Mouse (Mus musculus): Measurements from ENCODE around the gene Gm10778. TPM values are rescaled to one million over a fixed set of nuclear protein-coding genes. Genes with fewer than 3 reads are reported as not detected.

The Gm10778 gene
- polyA plus RNA-seq, 1 experiment from 2014 or later, result 5.3 TPM

DNA sequence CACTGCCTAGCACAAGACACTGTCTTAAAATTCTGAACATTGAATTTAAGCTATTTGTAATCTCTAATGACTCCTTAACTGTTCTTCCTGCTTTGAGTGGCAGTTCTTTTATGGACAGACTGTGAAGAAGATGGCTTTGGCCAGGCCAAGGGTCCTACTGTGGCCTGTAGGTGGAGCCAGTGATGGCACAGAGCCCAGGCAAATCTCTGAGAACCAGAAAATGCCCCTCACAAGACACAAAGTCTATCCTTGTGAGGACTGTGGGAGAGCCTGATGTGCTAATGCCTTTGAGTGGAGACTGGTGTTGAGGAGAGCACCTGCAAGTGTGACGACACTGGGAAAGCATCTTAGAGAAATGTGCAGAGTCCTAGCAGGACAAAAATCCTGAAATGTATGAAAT is 40.6 kb upstream of the Gm10778 start:
- Histone ChIP-seq H3K4me3 (no peak overlapping the region), H3K27me3 (no peaks in the 10 kb centered on the region), H3K27ac (no peak overlapping the region), H3K4me1 (peaks cover 24% of the 10 kb centered on the region), H3K36me3 (0 out of 2 replicates have a peak, but pooled peaks cover 10% of the 10 kb centered on the region), H3K4me2 (replicated peaks) (no peak overlapping the region), H3K9ac (no peak overlapping the region), H3K9me3 (peaks cover 8% of the 10 kb centered on the region)
- no peak for ATAC-seq (ENCODE audit: low FRiP score, low read depth)
- WGBS, result 94% methylated on average over 1 of the region's 1 CpGs

DNA sequence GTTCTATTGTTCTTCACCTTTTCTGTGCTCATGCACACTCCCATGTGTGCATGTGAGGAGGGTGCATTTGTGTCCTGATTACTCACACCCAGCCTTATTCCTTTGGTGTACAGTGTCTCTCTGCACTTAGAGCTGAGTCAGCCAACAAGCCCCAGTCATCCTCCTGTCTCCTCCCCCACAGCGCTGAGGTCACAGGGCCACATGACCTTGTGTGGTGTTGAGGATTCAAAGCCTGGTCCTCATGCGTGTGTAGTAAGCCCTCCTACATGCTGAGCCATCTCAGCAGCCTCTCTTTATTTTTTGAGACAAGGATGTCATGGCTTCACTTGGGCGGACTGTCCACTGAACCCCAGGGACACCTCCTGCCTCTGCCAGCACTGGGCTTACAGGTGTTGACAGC is 36.1 kb upstream of the Gm10778 start:
- Histone ChIP-seq H3K9me3 (peaks cover 8% of the 10 kb centered on the region), H3K4me1 (peaks cover 19% of the 10 kb centered on the region), H3K9ac (no peak overlapping the region), H3K36me3 (0 out of 2 replicates have a peak, but pooled peaks cover 8% of the 10 kb centered on the region), H3K4me3 (no peak overlapping the region), H3K4me2 (replicated peaks) (no peak overlapping the region), H3K27ac (no peak overlapping the region), H3K27me3 (no peaks in the 10 kb centered on the region)
- ATAC-seq (ENCODE audit: low FRiP score, low read depth), result no peak
- WGBS, result 73% methylated on average over 3 of the region's 3 CpGs

DNA sequence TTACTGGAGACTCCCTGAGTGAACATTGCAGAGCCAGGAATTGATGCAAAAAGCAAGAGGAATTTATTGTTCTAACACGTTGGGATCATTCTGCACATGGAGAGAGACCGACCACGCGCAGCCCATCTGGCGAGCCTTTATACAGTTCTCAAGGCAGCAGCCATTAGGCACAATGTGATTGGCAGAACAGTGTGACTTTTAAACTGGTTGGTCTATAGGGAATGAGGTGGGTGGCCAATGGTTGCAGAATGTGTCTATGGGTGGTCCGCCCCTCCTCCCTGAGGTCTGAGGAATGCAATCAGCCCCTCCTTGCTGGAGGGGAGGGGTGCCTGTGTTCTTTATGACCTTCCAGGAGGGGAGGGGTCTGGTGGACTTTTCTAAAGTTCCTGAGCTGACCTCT is 33.4 kb upstream of the Gm10778 start:
- WGBS, result 28% methylated on average over 6 of the region's 6 CpGs
- H3K9ac ChIP-seq, result no peak overlapping the region
- peak overlapping the region; percentile 21 for H3K4me2 ChIP-seq (replicated peaks)
- peaks cover 8% of the 10 kb centered on the region for H3K36me3 ChIP-seq
- H3K4me3 ChIP-seq, result no peak overlapping the region
- peak; percentile 80 for ATAC-seq (ENCODE audit: low FRiP score, low read depth)
- peaks cover 8% of the 10 kb centered on the region for H3K9me3 ChIP-seq
- H3K27ac ChIP-seq, result peak overlapping the region; percentile 49
- H3K27me3 ChIP-seq, result no peaks in the 10 kb centered on the region
- peaks cover 19% of the 10 kb centered on the region for H3K4me1 ChIP-seq

DNA sequence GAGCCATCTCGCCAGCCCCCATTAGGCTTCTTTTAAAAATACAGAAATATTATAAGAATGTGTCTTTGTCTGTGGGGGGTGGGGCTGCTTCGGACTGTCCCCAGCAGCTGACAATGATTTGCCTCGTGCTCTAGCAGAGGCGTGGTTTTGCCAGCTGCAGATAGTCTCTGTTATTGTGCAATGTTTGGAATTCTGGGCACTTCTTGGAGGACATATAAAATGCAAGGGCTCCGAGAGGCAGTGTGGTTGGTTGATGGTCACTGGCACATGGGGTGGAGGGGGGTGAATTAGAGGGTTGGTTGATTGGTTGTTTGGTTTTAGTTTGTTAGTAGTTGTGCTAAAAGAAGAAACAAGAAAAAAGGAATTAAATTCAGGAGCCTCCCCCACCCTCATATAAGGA is 28.9 kb upstream of the Gm10778 start:
- no peak overlapping the region for H3K4me3 ChIP-seq
- peaks cover 18% of the 10 kb centered on the region for H3K4me1 ChIP-seq
- no peaks in the 10 kb centered on the region for H3K9me3 ChIP-seq
- ATAC-seq (ENCODE audit: low FRiP score, low read depth), result no peak
- H3K4me2 ChIP-seq (replicated peaks), result no peak overlapping the region
- no peak overlapping the region for H3K9ac ChIP-seq
- H3K36me3 ChIP-seq, result peaks cover 52% of the 10 kb centered on the region
- no peaks in the 10 kb centered on the region for H3K27me3 ChIP-seq
- no peak overlapping the region for H3K27ac ChIP-seq
- WGBS, result 80% methylated on average over 5 of the region's 5 CpGs

DNA sequence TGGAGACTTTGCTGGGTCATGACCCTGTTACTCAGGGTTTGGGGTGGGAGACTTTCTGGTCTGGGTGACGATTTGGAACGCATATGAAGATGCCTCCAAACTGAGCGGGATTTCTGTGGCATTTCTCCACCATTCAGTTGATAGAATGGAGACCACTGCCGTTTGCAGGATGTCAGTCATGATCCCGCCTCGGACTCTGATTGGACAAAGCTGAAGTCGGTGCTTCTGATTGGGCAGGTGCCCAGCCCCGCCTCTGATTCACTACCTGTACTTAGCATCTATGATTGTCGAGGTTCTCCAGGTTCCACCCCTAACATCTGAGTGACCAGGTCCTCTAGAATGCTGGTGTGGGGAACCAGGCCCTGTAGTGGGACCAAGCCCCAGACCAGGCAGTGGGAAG is 28.1 kb upstream of the Gm10778 start:
- ATAC-seq (ENCODE audit: low FRiP score, low read depth), result no peak
- no peak overlapping the region for H3K27ac ChIP-seq

DNA sequence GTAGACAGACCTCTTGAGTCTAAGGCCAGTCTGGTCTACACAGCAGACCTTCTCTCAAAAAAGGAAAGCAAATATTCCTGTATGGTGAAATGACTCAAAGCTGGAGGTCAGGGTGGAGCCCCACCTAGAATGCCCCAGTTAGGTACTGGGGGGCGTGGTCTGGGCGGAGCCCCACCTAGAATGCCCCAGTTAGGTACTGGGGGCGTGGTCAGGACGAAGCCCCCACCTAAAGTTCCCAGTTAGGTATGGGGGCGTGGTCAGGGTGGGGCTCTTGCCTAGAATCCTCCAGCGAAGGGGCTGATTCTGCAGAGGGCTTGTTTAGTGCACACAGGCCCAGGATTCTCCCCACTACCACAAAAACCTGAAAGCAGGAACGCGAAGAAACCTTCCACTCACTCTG is 25.4 kb upstream of the Gm10778 start:
- Histone ChIP-seq H3K4me1 (peaks cover 17% of the 10 kb centered on the region), H3K4me2 (replicated peaks) (no peak overlapping the region), H3K9ac (no peak overlapping the region), H3K27ac (no peak overlapping the region), H3K36me3 (peaks cover 62% of the 10 kb centered on the region), H3K27me3 (no peaks in the 10 kb centered on the region), H3K9me3 (no peaks in the 10 kb centered on the region), H3K4me3 (no peak overlapping the region)
- no peak for ATAC-seq (ENCODE audit: low FRiP score, low read depth)
- WGBS, result 55% methylated on average over 8 of the region's 8 CpGs

More for the DNA sequence above, 28.1 kb upstream of the Gm10778 start:
- H3K4me2 ChIP-seq (replicated peaks), result no peak overlapping the region
- peaks cover 10% of the 10 kb centered on the region for H3K4me1 ChIP-seq
- H3K27me3 ChIP-seq, result no peaks in the 10 kb centered on the region
- H3K9me3 ChIP-seq, result no peaks in the 10 kb centered on the region
- H3K4me3 ChIP-seq, result no peak overlapping the region
- H3K9ac ChIP-seq, result no peak overlapping the region
- 56% methylated on average over 9 of the region's 9 CpGs for WGBS
- H3K36me3 ChIP-seq, result peaks cover 60% of the 10 kb centered on the region

DNA sequence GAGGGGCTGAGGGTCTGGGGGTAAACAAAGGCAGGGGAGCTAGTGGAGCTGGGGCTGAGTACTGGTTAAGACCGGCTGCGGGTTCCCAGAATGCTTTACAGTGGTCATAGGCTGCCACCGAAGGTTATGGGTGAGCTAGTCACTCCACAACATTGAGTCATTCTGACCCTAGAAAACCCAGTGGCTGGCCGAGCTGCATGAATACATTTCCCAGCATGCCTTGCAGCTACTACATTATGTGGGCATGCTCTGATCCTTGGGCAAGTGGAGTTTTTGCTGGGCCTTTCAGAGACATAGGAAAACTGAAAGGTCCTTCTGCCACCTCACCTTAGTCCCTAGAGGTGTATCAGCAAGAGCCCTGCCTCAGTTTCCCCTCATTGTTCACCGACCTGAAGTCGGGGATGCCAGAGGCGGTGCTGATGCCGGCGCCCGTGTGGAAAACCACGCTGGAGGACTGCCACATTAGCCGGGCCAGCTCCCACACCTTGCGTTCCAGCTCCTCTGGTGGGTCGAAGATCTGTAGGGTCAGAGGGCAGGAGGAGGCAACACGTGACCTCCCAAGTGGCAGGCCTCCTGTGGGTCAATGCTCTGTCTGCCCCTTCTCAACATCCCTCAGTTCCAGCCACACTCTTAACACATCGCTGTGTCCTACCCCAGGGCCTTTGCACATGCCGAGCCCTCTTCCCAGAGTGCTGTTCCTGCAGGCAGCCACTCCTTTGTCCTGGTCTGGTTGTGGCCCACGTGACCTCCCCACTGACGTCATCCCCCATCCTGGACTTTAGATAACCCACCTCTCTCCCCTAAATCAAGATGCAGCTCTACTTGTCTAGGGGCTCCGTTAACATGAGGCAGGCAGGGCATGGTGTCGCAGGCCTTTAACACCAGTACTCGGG is 22.5 kb upstream of the Gm10778 start:
- Histone ChIP-seq H3K4me2 (replicated peaks) (peak overlapping the region; percentile 85), H3K4me1 (peaks cover 19% of the 10 kb centered on the region), H3K4me3 (peak overlapping the region; percentile 73), H3K9me3 (no peaks in the 10 kb centered on the region), H3K36me3 (peaks cover 46% of the 10 kb centered on the region), H3K27ac (peak overlapping the region; percentile 92), H3K9ac (peak overlapping the region; percentile 81), H3K27me3 (no peaks in the 10 kb centered on the region)
- ATAC-seq (ENCODE audit: low FRiP score, low read depth), result no peak
- 89% methylated on average over 22 of the region's 22 CpGs for WGBS

DNA sequence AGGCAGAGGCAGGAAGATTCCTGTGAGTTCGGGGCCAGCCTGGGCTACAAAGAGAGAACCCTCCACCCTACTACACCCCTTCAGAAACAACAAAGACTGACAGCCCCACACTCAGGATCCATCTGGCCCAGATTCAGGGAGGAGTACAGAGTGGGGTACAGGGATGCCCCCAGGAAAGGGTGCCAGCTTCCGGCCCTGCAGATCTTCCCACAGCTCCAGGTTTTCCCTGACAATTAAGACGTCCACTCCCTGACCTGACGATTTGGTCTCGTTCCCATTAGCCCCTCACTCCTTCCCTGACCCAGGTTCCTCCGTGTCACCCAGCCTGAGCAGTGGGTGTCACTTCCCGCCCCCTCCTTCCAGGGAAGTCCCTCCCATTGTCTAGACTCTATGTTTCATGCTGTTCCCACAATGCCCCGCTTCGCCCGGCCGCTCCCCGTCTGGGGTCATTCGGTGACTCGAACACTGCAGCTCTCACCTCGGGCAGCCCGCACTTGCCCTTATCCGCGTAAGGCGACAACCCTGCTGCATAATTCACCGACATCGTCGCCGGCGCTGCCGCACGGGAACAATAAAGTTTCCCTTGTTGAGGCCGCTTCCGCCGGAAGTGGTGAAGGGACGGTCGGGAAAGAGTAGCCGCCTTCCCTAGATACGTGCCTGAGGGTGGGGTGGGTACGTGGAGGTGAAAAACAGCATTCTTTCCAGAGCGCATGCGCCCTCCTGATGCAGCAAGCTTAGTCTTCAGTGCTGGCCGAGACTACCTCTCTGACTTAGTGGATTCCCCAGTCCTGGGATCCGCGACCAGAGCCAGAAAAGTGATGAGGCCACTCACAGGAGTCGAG is 21.6 kb upstream of the Gm10778 start, which contains the start of gene Sirt6:
Sirt6 (minus strand) TSS at position 804 of the 842 bp plus-strand sequence.
- peak; percentile 88 for ATAC-seq (ENCODE audit: low FRiP score, low read depth)
- Histone ChIP-seq H3K4me3 (peak within 1 kb of the TSS; percentile 73), H3K4me2 (replicated peaks) (peak within 1 kb of the TSS; percentile 85), H3K36me3 (peaks cover 37% of the 10 kb centered on the region), H3K9me3 (no peaks in the 10 kb centered on the region), H3K4me1 (peaks cover 19% of the 10 kb centered on the region), H3K27ac (peak within 1 kb of the TSS; percentile 92), H3K9ac (peak within 1 kb of the TSS; percentile 81), H3K27me3 (no peaks in the 10 kb centered on the region)
- 4% methylated on average over 40 of the region's 40 CpGs for whole genome bisulfite sequencing

DNA sequence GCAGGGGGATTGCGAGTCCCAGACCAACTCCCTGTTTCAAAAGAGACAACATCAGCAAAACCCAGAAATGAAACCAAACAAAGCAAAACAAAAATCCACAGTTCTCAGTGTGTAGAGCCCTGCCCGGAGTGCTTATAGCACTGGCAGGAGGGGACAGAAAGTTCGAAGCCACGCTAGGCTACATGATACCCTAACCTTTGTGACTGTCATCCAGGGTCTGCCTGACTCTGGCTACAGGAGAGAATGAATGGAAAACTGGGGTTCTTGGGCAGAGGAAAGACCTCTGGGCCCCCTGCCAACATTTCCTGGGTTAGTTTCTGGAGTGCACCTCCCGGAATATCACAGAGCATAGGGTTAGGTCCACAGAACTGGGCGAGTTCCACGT is 21.0 kb upstream of the Gm10778 start:
- peak overlapping the region; percentile 73 for H3K4me3 ChIP-seq
- 64% methylated on average over 7 of the region's 7 CpGs for WGBS
- ATAC-seq (ENCODE audit: low FRiP score, low read depth), result peak; percentile 33; the same call in 1 of the 2 replicates
- H3K4me1 ChIP-seq, result peaks cover 21% of the 10 kb centered on the region
- no peaks in the 10 kb centered on the region for H3K9me3 ChIP-seq
- H3K4me2 ChIP-seq (replicated peaks), result peak overlapping the region; percentile 85
- H3K9ac ChIP-seq, result peak overlapping the region; percentile 81
- peaks cover 31% of the 10 kb centered on the region for H3K36me3 ChIP-seq
- no peaks in the 10 kb centered on the region for H3K27me3 ChIP-seq
- peak overlapping the region; percentile 92 for H3K27ac ChIP-seq

DNA sequence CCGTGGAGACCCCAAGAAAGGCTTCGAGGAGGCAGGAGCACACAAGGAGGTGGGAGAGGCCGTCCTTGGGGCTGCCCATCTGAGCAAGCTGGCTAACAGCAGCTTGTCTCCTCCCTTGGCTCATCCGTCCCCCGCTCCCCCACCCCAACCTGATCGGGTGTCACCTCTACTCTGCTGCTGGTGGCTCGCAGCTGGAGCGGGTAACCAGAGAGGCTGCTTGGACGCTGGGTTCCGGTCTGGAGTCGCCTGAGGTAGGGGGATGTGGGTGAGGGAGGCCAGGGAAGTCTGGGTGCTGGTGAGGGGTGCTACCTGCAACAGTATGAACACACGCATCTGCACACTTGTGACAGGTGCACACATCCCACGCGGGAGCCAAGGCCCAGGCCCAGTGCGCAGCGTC is 20.5 kb upstream of the Gm10778 start, which contains the start of gene Ankrd24:
Ankrd24 (plus strand) TSS at position 151 of the 400 bp plus-strand sequence.
- Histone ChIP-seq H3K27me3 (no peaks in the 10 kb centered on the region), H3K4me2 (replicated peaks) (peak within 1 kb of the TSS; percentile 85), H3K36me3 (peaks cover 26% of the 10 kb centered on the region), H3K4me3 (peak within 1 kb of the TSS; percentile 73), H3K4me1 (peaks cover 25% of the 10 kb centered on the region), H3K9me3 (no peaks in the 10 kb centered on the region), H3K9ac (peak within 1 kb of the TSS; percentile 81), H3K27ac (peak within 1 kb of the TSS; percentile 92)
- WGBS, result 79% methylated on average over 16 of the region's 16 CpGs
- no peak for ATAC-seq (ENCODE audit: low FRiP score, low read depth)

DNA sequence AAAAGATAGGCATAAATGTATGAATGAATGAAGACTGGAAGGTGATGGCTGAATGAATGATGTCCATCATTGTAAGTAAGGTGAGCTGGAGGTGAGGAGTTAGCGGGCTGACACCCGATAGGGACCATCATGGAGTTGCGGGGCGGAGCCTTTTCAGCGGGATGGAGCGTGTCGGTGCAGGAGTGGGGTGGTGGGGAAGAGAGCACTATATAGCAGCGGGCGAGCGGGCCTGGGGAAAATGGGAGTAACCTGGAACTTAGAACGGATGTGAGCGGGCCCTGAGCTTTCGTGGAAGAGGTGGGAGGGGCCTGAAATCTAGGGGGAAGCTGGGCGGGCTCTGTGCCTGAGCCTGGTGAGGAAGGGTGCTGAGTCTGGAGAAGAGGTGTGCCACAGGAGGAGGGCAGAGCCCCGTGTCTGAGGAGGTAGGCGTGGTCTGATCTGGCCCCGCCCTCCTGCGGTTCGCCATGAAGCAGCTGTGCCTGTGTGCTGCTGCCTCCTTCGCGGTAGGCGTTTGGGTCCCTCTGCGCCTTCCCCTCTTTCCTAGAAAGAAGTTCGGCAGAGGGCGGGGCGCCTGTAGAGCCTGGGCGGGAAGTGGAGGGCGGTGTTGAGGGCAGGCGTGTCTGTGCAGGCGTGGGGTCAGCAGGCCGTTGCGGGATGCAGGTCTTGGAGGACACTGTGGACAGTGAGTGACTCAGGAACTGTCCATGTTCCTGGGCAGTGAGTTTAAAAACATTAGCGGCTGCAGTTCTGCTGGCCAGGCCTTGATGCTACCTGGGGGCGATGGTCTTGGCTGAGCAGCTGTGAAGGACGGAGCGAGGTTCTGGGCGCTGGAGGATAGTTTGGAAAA is 15.4 kb upstream of the Gm10778 start:
- 2% methylated on average over 37 of the region's 37 CpGs for whole genome bisulfite sequencing
- peak; percentile 95 for ATAC-seq (ENCODE audit: low FRiP score, low read depth)
- H3K9me3 ChIP-seq, result no peaks in the 10 kb centered on the region
- H3K27ac ChIP-seq, result peak overlapping the region; percentile 81
- H3K4me3 ChIP-seq, result peak overlapping the region; percentile 52
- H3K27me3 ChIP-seq, result no peaks in the 10 kb centered on the region
- H3K4me1 ChIP-seq, result peaks cover 19% of the 10 kb centered on the region
- no peaks in the 10 kb centered on the region for H3K36me3 ChIP-seq
- peak overlapping the region; percentile 72 for H3K9ac ChIP-seq
- peak overlapping the region; percentile 77 for H3K4me2 ChIP-seq (replicated peaks)
